8 mouse cellular contexts compared by ENCODE assay signal in the genomic region with DNA sequence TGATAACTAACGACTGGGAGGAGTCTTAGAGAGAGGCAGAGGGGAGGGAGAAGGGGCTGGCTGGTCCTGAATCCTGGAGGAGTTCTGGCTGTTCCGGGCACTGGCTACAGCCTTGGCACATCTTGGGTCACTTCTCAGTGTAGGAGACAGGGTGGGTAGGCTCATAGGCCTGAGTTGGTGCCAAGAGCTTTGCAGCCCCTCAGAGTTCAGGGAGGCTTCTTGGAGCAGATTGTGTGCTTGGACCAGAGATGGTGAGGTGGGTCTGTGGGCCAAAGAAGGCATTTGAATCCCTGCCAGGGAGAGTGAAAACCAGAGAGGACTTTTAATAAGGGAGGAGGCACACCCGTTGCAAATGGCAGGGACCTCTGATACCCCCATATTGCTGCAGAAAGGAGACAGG. TPM values are rescaled to one million over a fixed set of nuclear protein-coding genes. Genes with fewer than 3 reads are reported as not detected.
DNase-seq lines count a peak whose midpoint lies in the region; ATAC-seq and TF ChIP-seq lines count a peak whose summit lies in the region.

No protein-coding gene starts in this region.

- H3K4me2 ChIP-seq in heart, embryonic 13.5 days, result peak overlapping the region; percentile 93

- peak overlapping the region; percentile 72 for H3K27ac ChIP-seq in gastrocnemius, adult 2 months
- H3K27ac ChIP-seq in heart, embryonic 13.5 days (replicated peaks), result peak overlapping the region; percentile 86
- peak overlapping the region; percentile 97 for H3K27ac ChIP-seq in midbrain, embryonic 10.5 days (replicated peaks)

- ATAC-seq in heart, embryonic 13.5 days (ENCODE audit: extremely low read depth, insufficient number of reproducible peaks, low FRiP score, low TSS enrichment), result no peak

- no peak for TF ChIP-seq CTCF in gastrocnemius, adult 2 months (IDR thresholded peaks at IDR 0.05)

- peak overlapping the region; percentile 93 for H3K9ac ChIP-seq in heart, embryonic 13.5 days

- H3K36me3 ChIP-seq in heart, embryonic 13.5 days, result peaks cover 23% of the 10 kb centered on the region
- H3K36me3 ChIP-seq in midbrain, embryonic 10.5 days, result peaks cover 34% of the 10 kb centered on the region

- H3K9me3 ChIP-seq in heart, embryonic 13.5 days, result peaks cover 5% of the 10 kb centered on the region; the same call in 1 of the 2 replicates
- H3K9me3 ChIP-seq in midbrain, embryonic 10.5 days (replicated peaks), result peaks cover 31% of the 10 kb centered on the region

- 14% methylated on average over 3 of the region's 3 CpGs for WGBS in heart, embryonic 13.5 days
- 5% methylated on average over 3 of the region's 3 CpGs for WGBS in midbrain, embryonic 10.5 days

- H3K4me3 ChIP-seq in gastrocnemius, adult 2 months, result peak overlapping the region; percentile 73
- peak overlapping the region; percentile 71 for H3K4me3 ChIP-seq in heart, embryonic 13.5 days
- H3K4me3 ChIP-seq in midbrain, embryonic 10.5 days, result peak overlapping the region; percentile 73

- no peak for DNase-seq in gastrocnemius, adult 2 months
- no peak for DNase-seq in gastrocnemius, postnatal 14 days
- peak; percentile 48 for DNase-seq in R1 (ENCODE audit: low read depth, low spot score)
- DNase-seq in midbrain, embryonic 10.5 days (ENCODE audit: low spot score), result peak; percentile 41
- DNase-seq in retina, embryonic 14.5 days (ENCODE audit: low spot score), result no peak
- DNase-seq in frontal cortex, postnatal 14 days (ENCODE audit: low spot score in 2 of 2), result no peak
- DNase-seq in gastrocnemius, adult 18-20 months (ENCODE audit: low spot score), result no peak

- peaks cover 39% of the 10 kb centered on the region for H3K4me1 ChIP-seq in heart, embryonic 13.5 days
- H3K4me1 ChIP-seq in midbrain, embryonic 10.5 days, result peaks cover 63% of the 10 kb centered on the region

- peaks cover 25% of the 10 kb centered on the region for H3K27me3 ChIP-seq in heart, embryonic 13.5 days (replicated peaks)
- peaks cover 35% of the 10 kb centered on the region for H3K27me3 ChIP-seq in midbrain, embryonic 10.5 days (ENCODE audit: low read depth, poor library complexity, severe bottlenecking)

- intact Hi-C loops in gastrocnemius, adult 2 months (cut with DNase I), result no loop called here
- intact Hi-C loops in gastrocnemius, postnatal 14 days (cut with DNase I; ENCODE audit: low total_unique reads), result no loop called here

RNA-seq across cellular contexts. Expression of gene Fbln1, which starts 1.3 kb away (rescaled TPM):
- 10 to 100 TPM in 1 of 2 experiments, 1 to 10 TPM in 1; 6.5 to 20.9 TPM for total RNA-seq in gastrocnemius, adult 2 months (2021)
- total RNA-seq in gastrocnemius, postnatal 14 days (2021), result 10 to 100 TPM; 12.2 to 15.3 TPM
- 125 and 139 TPM in 2 replicates for polyA plus RNA-seq in heart, embryonic 13.5 days (2015; fragmentation: Nextera tagmentation; extraction: Ambion mirVana)
- 162 and 179 TPM in 2 replicates for polyA plus RNA-seq in midbrain, embryonic 10.5 days (2016; fragmentation: Nextera tagmentation; extraction: Ambion mirVana)
- total RNA-seq in gastrocnemius, adult 18-20 months (2021), result 10 to 100 TPM in 1 of 2 experiments, 1 to 10 TPM in 1; 8.5 to 11.1 TPM

Comparison
In these comparisons a context has a peak if more than half of its experiments do, and no peak if none do; other contexts are left out.
1. DNase-seq: peak in R1 (single experiment) and midbrain, embryonic 10.5 days (single experiment); none in gastrocnemius, adult 2 months (single experiment), gastrocnemius, postnatal 14 days (single experiment), retina, embryonic 14.5 days (single experiment), frontal cortex, postnatal 14 days (0 of 2) and gastrocnemius, adult 18-20 months (single experiment).
2. Peak in every context shown above with its lines, with median percentiles within 50 percentile points of each other: H3K27ac ChIP-seq and H3K4me3 ChIP-seq.